Mouse (Mus musculus): Measurements from ENCODE around the gene Padi3. TPM values are rescaled to one million over a fixed set of nuclear protein-coding genes. Genes with fewer than 3 reads are reported as not detected.
A peak's percentile ranks its signal among the peaks of the same experiment; 100 is the strongest.

Gene Padi3
- total and polyA plus RNA-seq, 3 experiments = 73.1 to 106 TPM; not detected in 1

GRCm38 (mm10) chr4:140768973-140769372 lies 41.5 kb downstream of the Padi3 start:
- H3K36me3 ChIP-seq (ENCODE audit: control insufficient read depth in 1 of 2, insufficient read depth in 2 of 2, low read length in 2 of 2) = no peaks in the 10 kb centered on the region
- H3K27me3 ChIP-seq (ENCODE audit: control insufficient read depth in 1 of 2, insufficient read depth in 2 of 2, low read length in 2 of 2) = no peaks in the 10 kb centered on the region
- H3K4me1 ChIP-seq (ENCODE audit: control insufficient read depth in 1 of 2, insufficient read depth in 2 of 2, low read length in 2 of 2) = peaks cover 0 to 4% of the 10 kb centered on the region in 2 experiments; a peak in 1 of 4 replicates
- H3K9ac ChIP-seq (ENCODE audit: control insufficient read depth, low read depth, low read length, poor library complexity, severe bottlenecking) = no peak overlapping the region
- H3K4me3 ChIP-seq (ENCODE audit: control insufficient read depth in 1 of 2, insufficient read depth in 1 of 2, low read depth in 2 of 2, low read length in 2 of 2) = no peak overlapping the region
- no peak overlapping the region for H3K27ac ChIP-seq (ENCODE audit: control insufficient read depth, low read depth, low read length)
- H3K79me2 ChIP-seq (ENCODE audit: control insufficient read depth, insufficient read depth, low read length, poor library complexity) = no peaks in the 10 kb centered on the region
- DNase-seq (ENCODE audit: low read depth, low spot score) = no peak
- H3K9me3 ChIP-seq (replicated peaks; ENCODE audit: insufficient read depth, low read length) = no peaks in the 10 kb centered on the region
- TF ChIP-seq TBP (IDR thresholded peaks at IDR 0.05; ENCODE audit: low read depth, low read length) (no peak), NELFE (IDR thresholded peaks at IDR 0.05; ENCODE audit: low read depth, low read length) (no peak), ZMIZ1 (IDR thresholded peaks at IDR 0.05; ENCODE audit: low read depth, low read length) (no peak)

DNA sequence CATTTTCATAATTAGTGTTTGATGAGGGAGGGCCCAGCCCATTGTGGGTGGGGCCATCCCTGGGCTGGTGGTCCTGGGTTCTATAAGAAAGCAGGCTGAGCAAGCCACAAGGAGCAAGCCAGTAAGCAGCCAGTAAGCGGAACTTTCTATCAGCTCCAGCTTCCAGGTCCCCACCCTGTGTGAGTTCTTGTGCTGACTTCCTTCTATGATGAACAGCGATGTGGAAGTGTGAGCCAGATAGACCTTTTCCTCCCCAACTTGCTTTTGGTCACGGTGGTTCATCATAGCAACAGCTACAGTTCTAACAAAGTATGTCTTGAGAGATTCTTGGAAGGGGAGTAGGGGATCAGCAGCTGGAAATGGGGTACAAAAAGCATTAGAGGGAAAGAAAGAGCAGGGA lies 44.5 kb downstream of the Padi3 start:
- H3K9me3 ChIP-seq (replicated peaks; ENCODE audit: insufficient read depth, low read length) = no peaks in the 10 kb centered on the region
- H3K36me3 ChIP-seq (ENCODE audit: control insufficient read depth in 1 of 2, insufficient read depth in 2 of 2, low read length in 2 of 2) = no peaks in the 10 kb centered on the region
- no peak for DNase-seq (ENCODE audit: low read depth, low spot score)
- H3K4me1 ChIP-seq (ENCODE audit: control insufficient read depth in 1 of 2, insufficient read depth in 2 of 2, low read length in 2 of 2) = no peaks in the 10 kb centered on the region
- no peaks in the 10 kb centered on the region; a peak in 1 of 4 replicates for H3K27me3 ChIP-seq (ENCODE audit: control insufficient read depth in 1 of 2, insufficient read depth in 2 of 2, low read length in 2 of 2)
- H3K4me3 ChIP-seq (ENCODE audit: control insufficient read depth in 1 of 2, insufficient read depth in 1 of 2, low read depth in 2 of 2, low read length in 2 of 2) = no peak overlapping the region
- no peaks in the 10 kb centered on the region for H3K79me2 ChIP-seq (ENCODE audit: control insufficient read depth, insufficient read depth, low read length, poor library complexity)
- TF ChIP-seq RAD21 (IDR thresholded peaks at IDR 0.05; ENCODE audit: low read depth, low read length) (no peak), TAL1 (IDR thresholded peaks at IDR 0.05; ENCODE audit: low read length) (no peak), RCOR1 (IDR thresholded peaks at IDR 0.05; ENCODE audit: low read depth, low read length) (no peak), ELF1 (IDR thresholded peaks at IDR 0.05; ENCODE audit: low read depth, low read length) (no peak), MXI1 (IDR thresholded peaks at IDR 0.05; ENCODE audit: low read depth, low read length) (no peak), GATA1 (IDR thresholded peaks at IDR 0.05; ENCODE audit: low read depth, low read length) (no peak), UBTF (IDR thresholded peaks at IDR 0.05; ENCODE audit: borderline replicate concordance, insufficient read depth, low read depth, low read length) (no peak), SMC3 (IDR thresholded peaks at IDR 0.05; ENCODE audit: low read depth, low read length) (no peak), TCF12 (IDR thresholded peaks at IDR 0.05; ENCODE audit: low read depth, low read length) (no peak), HCFC1 (IDR thresholded peaks at IDR 0.05; ENCODE audit: low read depth, low read length) (no peak), ZNF384 (IDR thresholded peaks at IDR 0.05; ENCODE audit: low read depth, low read length) (no peak), CHD1 (IDR thresholded peaks at IDR 0.05; ENCODE audit: low read depth, low read length) (no peak), MYB (IDR thresholded peaks at IDR 0.05; ENCODE audit: low read depth, low read length) (no peak)
- H3K27ac ChIP-seq (ENCODE audit: control insufficient read depth, low read depth, low read length) = no peak overlapping the region
- H3K9ac ChIP-seq (ENCODE audit: control insufficient read depth, low read depth, low read length, poor library complexity, severe bottlenecking) = no peak overlapping the region

GRCm38 (mm10) chr4:140763158-140763557 lies 47.3 kb downstream of the Padi3 start:
- H3K4me1 ChIP-seq (ENCODE audit: control insufficient read depth in 1 of 2, insufficient read depth in 2 of 2, low read length in 2 of 2) = no peaks in the 10 kb centered on the region
- peak; percentile 75 for DNase-seq (ENCODE audit: low read depth, low spot score)
- H3K27me3 ChIP-seq (ENCODE audit: control insufficient read depth in 1 of 2, insufficient read depth in 2 of 2, low read length in 2 of 2) = no peaks in the 10 kb centered on the region; a peak in 1 of 4 replicates
- no peak overlapping the region for H3K4me3 ChIP-seq (ENCODE audit: control insufficient read depth in 1 of 2, insufficient read depth in 1 of 2, low read depth in 2 of 2, low read length in 2 of 2)
- no peak overlapping the region for H3K9ac ChIP-seq (ENCODE audit: control insufficient read depth, low read depth, low read length, poor library complexity, severe bottlenecking)
- no peaks in the 10 kb centered on the region for H3K9me3 ChIP-seq (replicated peaks; ENCODE audit: insufficient read depth, low read length)
- no peak overlapping the region for H3K27ac ChIP-seq (ENCODE audit: control insufficient read depth, low read depth, low read length)
- no peaks in the 10 kb centered on the region for H3K36me3 ChIP-seq (ENCODE audit: control insufficient read depth in 1 of 2, insufficient read depth in 2 of 2, low read length in 2 of 2)
- H3K79me2 ChIP-seq (ENCODE audit: control insufficient read depth, insufficient read depth, low read length, poor library complexity) = no peaks in the 10 kb centered on the region
- TF ChIP-seq TCF12 (IDR thresholded peaks at IDR 0.05; ENCODE audit: low read depth, low read length) (no peak), SIN3A (IDR thresholded peaks at IDR 0.05; ENCODE audit: low read length) (no peak), KAT2A (conservative IDR thresholded peaks at IDR 0.05; ENCODE audit: low read depth, low read length) (no peak), MAX (IDR thresholded peaks at IDR 0.05; ENCODE audit: low read length) (no peak), GATA1 (IDR thresholded peaks at IDR 0.05; ENCODE audit: low read depth, low read length) (no peak), MXI1 (IDR thresholded peaks at IDR 0.05; ENCODE audit: low read depth, low read length) (no peak), CHD2 (IDR thresholded peaks at IDR 0.05; ENCODE audit: low read length) (no peak), UBTF (IDR thresholded peaks at IDR 0.05; ENCODE audit: borderline replicate concordance, insufficient read depth, low read depth, low read length) (no peak), MAZ (IDR thresholded peaks at IDR 0.05; ENCODE audit: low read depth, low read length) (no peak), USF2 (IDR thresholded peaks at IDR 0.05; ENCODE audit: borderline replicate concordance in 1 of 2, insufficient read depth in 1 of 2, low read depth in 1 of 2, low read length in 2 of 2) (no peak), SMC3 (IDR thresholded peaks at IDR 0.05; ENCODE audit: low read depth, low read length) (peak; percentile 81), HCFC1 (IDR thresholded peaks at IDR 0.05; ENCODE audit: low read depth, low read length) (no peak), ZC3H11A (IDR thresholded peaks at IDR 0.05; ENCODE audit: low read depth, low read length) (peak; percentile 71), MEF2A (IDR thresholded peaks at IDR 0.05; ENCODE audit: extremely low read depth, insufficient replicate concordance, low read depth, low read length, poor library complexity, severe bottlenecking) (no peak), MYB (IDR thresholded peaks at IDR 0.05; ENCODE audit: low read depth, low read length) (no peak), CTCF (IDR thresholded peaks at IDR 0.05 in 2 of 3, conservative IDR thresholded peaks at IDR 0.05 in 1 of 3; ENCODE audit: control insufficient read depth in 1 of 3, insufficient read depth in 1 of 3, low read depth in 2 of 3, low read length in 3 of 3, poor library complexity in 1 of 3, severe bottlenecking in 1 of 3) (peak; percentile 69 to 84 (median 70)), RAD21 (IDR thresholded peaks at IDR 0.05; ENCODE audit: low read depth, low read length) (peak; percentile 71), ELF1 (IDR thresholded peaks at IDR 0.05; ENCODE audit: low read depth, low read length) (no peak)

All from MEL (cell line).